Mouse (Mus musculus) effector memory CD4-positive, alpha-beta T cell, adult 5 months (primary cell): ENCODE data around the gene Glmp. TPM values are rescaled to one million over a fixed set of nuclear protein-coding genes. Genes with fewer than 3 reads are reported as not detected.

Experiments used
- polyA plus RNA-seq: library from polyadenylated mRNA; unstranded; fragments of 100-300 nt; shearing (Covaris generic); gene quantifications from one replicate; pipeline ENCODE4 v1.2.1, GENCODE M21; 2017

The Glmp gene
- polyA plus RNA-seq: 174 TPM

DNA sequence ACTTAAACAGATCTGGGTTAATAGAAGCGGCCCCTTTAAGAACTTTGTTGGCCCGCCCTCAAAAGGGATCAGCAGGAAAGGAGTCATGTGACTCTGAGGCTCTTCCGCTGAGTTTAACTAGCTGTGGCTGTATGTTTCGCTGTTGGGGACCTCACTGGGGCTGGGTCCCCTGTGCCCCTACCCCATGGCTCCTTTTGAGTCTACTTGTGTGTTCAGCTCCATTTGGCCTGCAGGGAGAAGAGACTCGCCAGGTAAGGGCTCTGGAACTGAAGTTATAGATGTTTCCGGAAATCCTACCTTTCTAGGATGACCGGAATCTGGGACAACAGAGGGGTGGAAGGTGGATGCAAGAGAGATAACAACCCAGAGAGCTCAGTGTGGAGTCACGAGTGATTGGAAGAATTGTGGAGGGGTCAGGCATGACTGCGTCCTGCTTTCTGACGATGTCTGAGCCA lies at the start of gene Glmp:
Gene Glmp (plus strand): TSS at position 73 of the 455 bp plus-strand sequence.

GRCm38 (mm10) chr3:88287110-88287509 lies 37.7 kb upstream of the Glmp start, which contains the start of gene Gm38392:
Gene Gm38392, minus strand, starts transcription at chr3:88287210.

GRCm38 (mm10) chr3:88296561-88297318 lies 28.1 kb upstream of the Glmp start, which contains the start of the genes Tsacc and Cct3:
Gene Tsacc, minus strand, starts transcription at chr3:88296999.
Gene Cct3, plus strand, starts transcription at chr3:88297116.

DNA sequence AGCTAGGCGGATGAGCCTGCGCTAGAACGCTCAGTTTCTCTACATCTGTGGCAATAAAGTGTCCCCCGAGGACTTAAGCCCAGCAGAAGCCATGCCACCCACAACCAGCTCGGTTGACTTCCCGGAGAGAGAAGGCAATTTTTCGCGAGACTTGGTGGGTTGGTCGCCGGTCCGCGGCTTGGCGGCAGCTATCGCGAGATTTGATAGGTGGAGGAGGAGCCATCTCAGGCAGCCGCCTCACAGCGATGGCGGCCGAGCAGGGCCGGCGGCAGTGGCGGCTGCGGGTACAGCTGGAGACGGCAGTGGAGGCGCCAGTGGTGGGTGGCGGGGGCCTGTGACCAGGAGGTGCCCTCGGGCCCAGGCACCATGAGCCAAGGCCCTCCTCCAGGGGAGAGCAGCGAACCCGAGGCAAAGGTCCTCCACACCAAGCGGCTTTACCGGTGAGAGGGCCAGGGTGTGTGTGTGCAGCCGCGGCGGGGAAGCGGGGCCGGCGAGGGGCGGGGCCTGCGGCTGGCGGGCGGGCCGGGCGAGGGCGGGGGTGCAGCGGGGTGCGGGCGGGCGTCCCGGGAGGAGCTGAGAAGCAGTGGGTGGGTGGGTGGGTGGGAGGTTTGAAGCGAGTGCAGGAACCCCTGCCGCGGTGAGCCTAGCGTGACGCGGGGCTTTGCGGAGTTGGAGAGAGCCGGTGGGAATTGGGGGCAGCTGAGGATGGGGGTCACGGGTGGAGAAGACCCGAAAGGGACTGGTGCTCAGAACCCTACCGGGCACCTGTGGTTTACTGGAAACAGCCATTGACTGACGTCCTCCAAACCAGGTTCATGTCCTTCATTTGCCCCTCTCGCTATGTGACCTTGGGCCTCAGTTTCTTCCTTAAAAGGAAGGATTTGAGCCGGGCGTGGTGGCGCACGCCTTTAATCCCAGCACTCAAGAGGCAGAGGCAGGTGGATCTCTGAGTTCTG lies 11.5 kb downstream of the Glmp start, which contains the start of the genes Tmem79 and Smg5:
Gene Tmem79 (minus strand): TSS at position 91 of the 956 bp plus-strand sequence.
Gene Smg5 (plus strand): TSS at position 203 of the 956 bp plus-strand sequence.

GRCm38 (mm10) chr3:88364337-88364736 lies 39.5 kb downstream of the Glmp start, which contains the start of gene Paqr6:
Gene Paqr6, plus strand, starts transcription at chr3:88364584.

DNA sequence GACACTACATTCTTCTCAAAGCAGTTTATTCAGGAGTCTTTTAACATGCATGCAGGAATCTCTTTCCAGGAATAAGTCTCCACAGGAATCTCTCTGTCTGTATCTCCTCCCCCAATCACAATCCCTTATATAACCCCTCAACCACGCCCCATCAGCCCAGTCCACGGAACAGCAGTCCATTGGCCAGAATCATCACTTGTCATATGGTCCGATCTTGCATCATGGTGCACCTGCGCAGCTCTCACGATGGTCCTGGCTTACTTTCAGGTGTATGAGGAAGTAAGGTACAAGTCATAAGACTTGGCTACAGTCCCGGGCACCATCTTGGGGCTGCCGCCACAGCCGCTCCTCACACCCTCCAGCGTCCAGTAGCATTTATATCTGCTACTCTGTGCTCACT lies 47.8 kb downstream of the Glmp start, which contains the start of gene Bglap3:
Gene Bglap3 (minus strand): TSS at position 101 of the 400 bp plus-strand sequence.

GRCm38 (mm10) chr3:88378599-88378998 lies 53.8 kb downstream of the Glmp start, which contains the start of gene Bglap2:
Gene Bglap2, minus strand, starts transcription at chr3:88378699.

Other genes with a start within 250 kb of the Glmp start
- gene Ttc24, start 246.7 kb upstream of the Glmp start, polyA plus RNA-seq: not detected
- gene Iqgap3, start 243.1 kb upstream of the Glmp start, polyA plus RNA-seq: 0.67 TPM
- gene Mef2d, start 182.7 kb upstream of the Glmp start, polyA plus RNA-seq: 208 TPM
- not detected for gene Rhbg, start 70.3 kb upstream of the Glmp start, polyA plus RNA-seq
- gene Gm38392, start 37.8 kb upstream of the Glmp start, polyA plus RNA-seq: not detected
- 6.0 TPM for gene Tsacc, start 28.0 kb upstream of the Glmp start, polyA plus RNA-seq
- 267 TPM for gene Cct3, start 27.9 kb upstream of the Glmp start, polyA plus RNA-seq
- gene Tmem79, start 11.1 kb downstream of the Glmp start, polyA plus RNA-seq: 0.31 TPM
- 51.1 TPM for gene Smg5, start 11.2 kb downstream of the Glmp start, polyA plus RNA-seq
- not detected for gene Paqr6, start 39.6 kb downstream of the Glmp start, polyA plus RNA-seq
- not detected for gene Bglap3, start 47.7 kb downstream of the Glmp start, polyA plus RNA-seq
- not detected for gene Bglap2, start 53.7 kb downstream of the Glmp start, polyA plus RNA-seq
- not detected for gene Bglap, start 59.4 kb downstream of the Glmp start, polyA plus RNA-seq
- 33.5 TPM for gene Pmf1, start 85.3 kb downstream of the Glmp start, polyA plus RNA-seq
- gene Slc25a44, start 100.1 kb downstream of the Glmp start, polyA plus RNA-seq: 12.7 TPM
- gene Sema4a, start 136.2 kb downstream of the Glmp start, polyA plus RNA-seq: 109 TPM
- 125 TPM for gene Lmna, start 184.9 kb downstream of the Glmp start, polyA plus RNA-seq
- gene Mex3a, start 207.4 kb downstream of the Glmp start, polyA plus RNA-seq: not detected
- gene Rab25, start 223.3 kb downstream of the Glmp start, polyA plus RNA-seq: not detected
- 114 TPM for gene Lamtor2, start 228.1 kb downstream of the Glmp start, polyA plus RNA-seq
- gene Ubqln4, start 228.7 kb downstream of the Glmp start, polyA plus RNA-seq: 31.1 TPM